Mouse (Mus musculus) heart, embryonic 14.5 days (tissue): ENCODE measurements around the gene Borcs6. TPM values are rescaled to one million over a fixed set of nuclear protein-coding genes. Genes with fewer than 3 reads are reported as not detected.

Source experiments
- ATAC-seq: fragments of 200-750 bp; cut with Nextera tagmentation; 2 replicates; pipeline ENCODE4 v1.8.0; 2017; ENCODE audit warnings: low read depth, moderate TSS enrichment; ENCODE audit not compliant: insufficient number of reproducible peaks, insufficient read depth, low FRiP score
- H3K27ac ChIP-seq, 2 experiments: fragments of 200-500 bp in 1 of 2; fragments of 300-500 bp in 1 of 2; sonication (generic) in 1 of 2; replicated peaks in 1 of 2; 2 replicates each; pipeline ENCODE4 v1.5.1; 2012 to 2014; ENCODE audit warnings: low read depth in 2 of 2, low read length in 2 of 2, control low read depth in 1 of 2, mild to moderate bottlenecking in 1 of 2, mixed read lengths in 1 of 2; ENCODE audit not compliant: control insufficient read depth in 1 of 2, insufficient read depth in 1 of 2
- H3K27me3 ChIP-seq: fragments of 300-500 bp; sonication (generic); 2 replicates; pipeline ENCODE4 v1.6.1; 2014; ENCODE audit warnings: mild to moderate bottlenecking, low read length, control low read depth; ENCODE audit not compliant: control insufficient read depth, insufficient read depth
- H3K36me3 ChIP-seq: fragments of 300-500 bp; sonication (generic); 2 replicates; pipeline ENCODE4 v1.6.1; 2014; ENCODE audit warnings: mild to moderate bottlenecking, control low read depth, low read length, mixed read lengths; ENCODE audit not compliant: control insufficient read depth, insufficient read depth
- H3K4me1 ChIP-seq, 2 experiments: fragments of 200-500 bp in 1 of 2; fragments of 300-500 bp in 1 of 2; sonication (generic) in 1 of 2; 2 replicates each; pipeline ENCODE4 v1.6.1; 2012 to 2014; ENCODE audit warnings: low read length in 2 of 2, control low read depth in 1 of 2, mixed read lengths in 1 of 2; ENCODE audit not compliant: control insufficient read depth in 2 of 2, insufficient read depth in 2 of 2
- H3K4me2 ChIP-seq: fragments of 300-500 bp; sonication (generic); 2 replicates; pipeline ENCODE4 v1.6.1; 2014; ENCODE audit warnings: mild to moderate bottlenecking, low read length
- H3K4me3 ChIP-seq, 2 experiments: fragments of 200-500 bp in 1 of 2; fragments of 300-500 bp in 1 of 2; sonication (generic) in 1 of 2; 2 replicates each; pipeline ENCODE4 v1.5.1; 2012 to 2014; ENCODE audit warnings: low read length in 2 of 2, mild to moderate bottlenecking in 2 of 2, control low read depth in 1 of 2, low read depth in 1 of 2, moderate library complexity in 1 of 2; ENCODE audit not compliant: control insufficient read depth in 1 of 2, insufficient read depth in 1 of 2
- H3K9ac ChIP-seq: fragments of 300-500 bp; sonication (generic); 2 replicates; pipeline ENCODE4 v1.6.1; 2014; ENCODE audit warnings: mild to moderate bottlenecking, low read length
- H3K9me3 ChIP-seq: fragments of 300-500 bp; sonication (generic); 2 replicates; pipeline ENCODE4 v1.6.1; 2016; ENCODE audit warnings: low read length, control low read depth; ENCODE audit not compliant: control insufficient read depth
- WGBS: fragments of 180-500 bp; shearing (Covaris S2); extraction: QIAGEN DNeasy Blood & Tissue Kit; methylation state at CpG from one replicate; pipeline ENCODE4 v1.1.7; 2014; 5-methylcytosine and 5-hydroxymethylcytosine counted together
- polyA plus RNA-seq: library from polyadenylated mRNA; unstranded; fragments of >200 nt; fragmentation: Nextera tagmentation; extraction: Ambion mirVana; gene quantifications from 2 replicates; pipeline ENCODE4 v1.2.1, GENCODE M21; 2014

Gene Borcs6
- polyA plus RNA-seq, 1 experiment from 2014 or later = 14.1 TPM

DNA sequence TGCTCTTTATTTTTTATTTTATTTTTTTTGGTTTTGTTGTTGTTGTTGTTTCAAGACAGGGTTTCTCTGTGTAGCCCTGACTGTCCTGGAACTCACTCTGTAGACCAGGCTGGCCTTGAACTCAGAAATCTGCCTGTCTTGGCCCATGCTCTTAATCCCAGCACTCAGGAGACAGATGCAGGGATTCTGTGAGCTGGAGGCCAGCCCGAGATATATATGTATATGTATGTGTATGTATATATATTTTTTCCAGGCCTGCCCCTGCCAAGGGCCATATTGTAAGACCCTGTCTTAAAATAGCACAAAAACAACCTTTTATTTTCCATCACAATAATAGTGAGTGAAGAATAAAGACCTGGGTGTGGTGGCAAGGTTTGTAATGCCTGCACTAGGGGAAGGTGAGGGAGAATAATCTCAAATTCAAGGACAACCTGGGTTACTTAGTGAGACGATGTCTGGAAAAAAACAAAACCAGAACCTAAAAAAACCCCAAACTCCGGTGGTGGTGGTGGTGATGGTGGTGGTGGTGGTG, 5.9 kb downstream of the Borcs6 start:
- H3K4me2 ChIP-seq = peak overlapping the region; percentile 82

DNA sequence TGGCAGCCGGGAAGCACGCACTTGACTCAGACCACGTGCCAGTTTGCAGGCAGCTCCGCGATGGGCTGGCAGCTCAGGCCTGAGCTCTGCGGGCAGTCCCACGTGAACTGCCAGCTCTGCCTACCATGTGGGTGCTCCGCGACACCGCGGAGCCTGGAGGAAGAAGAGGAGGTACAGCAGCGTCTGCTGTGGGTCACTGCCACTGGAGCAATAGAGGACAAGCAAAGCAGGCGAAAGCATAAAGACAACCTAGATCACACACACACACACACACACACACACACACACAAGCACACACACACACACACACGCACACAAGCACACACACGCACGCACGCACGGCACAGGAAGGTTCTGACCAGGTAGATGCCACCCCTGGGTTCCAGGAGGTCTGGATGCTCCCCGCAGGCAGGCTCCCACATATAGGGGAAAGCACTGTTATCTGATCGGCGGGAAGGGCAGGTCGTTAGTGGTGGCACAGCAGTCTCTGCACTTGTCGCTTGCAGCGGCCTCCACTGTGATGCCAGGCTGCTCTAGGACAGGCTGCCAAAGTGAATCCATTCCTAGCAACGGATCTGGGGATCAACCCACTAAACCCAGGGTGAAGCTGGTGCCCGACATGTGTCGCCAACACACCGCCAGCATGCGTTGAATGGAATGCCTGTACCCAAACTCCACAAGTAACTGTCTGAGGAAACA, 6.8 kb downstream of the Borcs6 start:
- Histone ChIP-seq H3K9ac (peak overlapping the region; percentile 71), H3K4me2 (peak overlapping the region; percentile 82), H3K4me1 (peaks cover 19 to 37% of the 10 kb centered on the region in 2 experiments), H3K9me3 (no peaks in the 10 kb centered on the region), H3K27me3 (no peaks in the 10 kb centered on the region), H3K27ac (peak overlapping the region in 1 of 2 experiments; percentile 80; a peak in 1 of 4 replicates), H3K4me3 (peak overlapping the region; percentile 29 to 39), H3K36me3 (no peaks in the 10 kb centered on the region)
- no peak for ATAC-seq
- 2% methylated on average over 29 of the region's 29 CpGs for WGBS

More for the DNA sequence above, 5.9 kb downstream of the Borcs6 start:
- Histone ChIP-seq H3K4me3 (no peak overlapping the region), H3K4me1 (peaks cover 20 to 38% of the 10 kb centered on the region in 2 experiments), H3K27ac (no peak overlapping the region), H3K9ac (no peak overlapping the region), H3K9me3 (no peaks in the 10 kb centered on the region), H3K36me3 (no peaks in the 10 kb centered on the region), H3K27me3 (no peaks in the 10 kb centered on the region)
- ATAC-seq = no peak
- WGBS = 72% methylated on average over 3 of the region's 3 CpGs

- peak overlapping the region; percentile 82 for H3K4me2 ChIP-seq
- H3K9ac ChIP-seq = peak overlapping the region; percentile 71
- no peaks in the 10 kb centered on the region for H3K36me3 ChIP-seq
- H3K27me3 ChIP-seq = no peaks in the 10 kb centered on the region
- 2% methylated on average over 8 of the region's 8 CpGs for WGBS
- peaks cover 17 to 32% of the 10 kb centered on the region in 2 experiments for H3K4me1 ChIP-seq
- peak overlapping the region in 1 of 2 experiments; percentile 39; a peak in 2 of 4 replicates for H3K4me3 ChIP-seq
- ATAC-seq = no peak
- no peaks in the 10 kb centered on the region for H3K9me3 ChIP-seq
- peak overlapping the region; percentile 80 to 83 for H3K27ac ChIP-seq
Observed at GRCm38 (mm10) chr11:69066956-69067355, 7.4 kb downstream of the Borcs6 start.

DNA sequence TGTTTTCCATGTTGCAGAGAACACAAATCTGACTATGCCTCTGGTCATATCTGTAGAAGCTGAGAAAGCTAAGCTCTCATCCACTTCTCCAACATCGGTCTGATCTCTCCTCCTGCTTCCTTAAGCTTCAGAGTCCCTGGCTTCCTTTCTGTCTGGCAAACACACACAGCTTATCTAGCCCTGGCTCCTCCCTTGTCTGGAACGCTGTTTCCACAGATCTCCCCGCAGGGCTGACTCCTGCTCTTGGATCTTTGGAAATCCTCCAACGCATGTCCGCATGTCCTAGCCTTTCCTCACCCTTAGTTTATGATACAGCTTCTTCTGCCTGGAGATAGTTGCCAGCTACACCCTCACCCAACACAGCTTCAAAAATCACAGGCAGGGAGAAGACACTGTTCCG, 8.1 kb downstream of the Borcs6 start:
- Histone ChIP-seq H3K27ac (peak overlapping the region; percentile 80 to 83), H3K4me1 (peaks cover 17 to 36% of the 10 kb centered on the region in 2 experiments), H3K4me3 (peak overlapping the region in 1 of 2 experiments; percentile 17; a peak in 1 of 4 replicates), H3K27me3 (no peaks in the 10 kb centered on the region), H3K4me2 (peak overlapping the region; percentile 82), H3K9ac (peak overlapping the region; percentile 35), H3K36me3 (no peaks in the 10 kb centered on the region), H3K9me3 (no peaks in the 10 kb centered on the region)
- WGBS = 5% methylated on average over 6 of the region's 6 CpGs
- ATAC-seq = no peak

GRCm38 (mm10) chr11:69070093-69070492, 10.6 kb downstream of the Borcs6 start:
- H3K9me3 ChIP-seq = no peaks in the 10 kb centered on the region
- 1% methylated on average over 13 of the region's 13 CpGs for WGBS
- no peaks in the 10 kb centered on the region for H3K27me3 ChIP-seq
- peaks cover 17 to 32% of the 10 kb centered on the region in 2 experiments for H3K4me1 ChIP-seq
- peak overlapping the region; percentile 74 for H3K4me2 ChIP-seq
- H3K36me3 ChIP-seq = no peaks in the 10 kb centered on the region
- H3K9ac ChIP-seq = peak overlapping the region; percentile 86
- no peak for ATAC-seq
- H3K4me3 ChIP-seq = peak overlapping the region; percentile 58 to 62
- H3K27ac ChIP-seq = peak overlapping the region; percentile 83 to 84

DNA sequence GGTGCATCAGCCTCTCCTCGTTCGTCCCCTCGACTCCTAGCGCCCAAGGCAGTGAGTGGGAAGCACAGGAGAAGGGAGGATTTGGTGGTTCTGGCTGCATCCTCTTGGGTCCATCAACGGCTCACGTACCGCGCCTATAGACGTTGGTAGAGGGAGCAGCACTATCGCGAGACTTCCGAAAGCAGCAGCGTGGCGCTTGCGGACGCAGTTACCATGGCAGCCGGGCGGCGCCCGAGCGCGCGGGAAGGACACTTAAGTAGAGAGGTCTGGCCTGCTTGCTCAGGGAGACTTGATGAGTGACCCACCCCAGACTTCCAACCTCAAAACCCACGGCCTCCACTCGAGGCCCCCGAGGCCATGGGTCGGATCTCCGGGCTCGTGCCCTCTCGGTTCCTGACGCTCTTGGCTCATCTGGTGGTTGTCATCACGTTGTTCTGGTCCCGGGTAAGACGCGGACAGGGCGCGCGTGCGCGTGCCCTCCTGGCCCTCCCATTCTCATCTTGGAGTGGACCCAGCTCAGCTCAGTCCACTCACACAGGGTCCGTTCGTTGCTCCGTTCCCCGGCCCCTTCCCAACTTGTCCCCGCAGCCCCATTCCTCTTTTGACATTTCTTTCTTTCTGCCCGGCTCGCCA, 11.2 kb downstream of the Borcs6 start, which contains the start of gene Tmem107:
Gene Tmem107 (plus strand): TSS at position 217 of the 633 bp plus-strand sequence.
- WGBS = under 1% methylated on average over 47 of the region's 47 CpGs
- peak within 1 kb of the TSS; percentile 86 for H3K9ac ChIP-seq
- peaks cover 17 to 32% of the 10 kb centered on the region in 2 experiments for H3K4me1 ChIP-seq
- H3K27me3 ChIP-seq = no peaks in the 10 kb centered on the region
- peak within 1 kb of the TSS; percentile 58 to 62 for H3K4me3 ChIP-seq
- no peaks in the 10 kb centered on the region for H3K9me3 ChIP-seq
- H3K36me3 ChIP-seq = no peaks in the 10 kb centered on the region
- ATAC-seq = peak; percentile 88
- H3K4me2 ChIP-seq = peak within 1 kb of the TSS; percentile 74
- H3K27ac ChIP-seq = peak within 1 kb of the TSS; percentile 83 to 84

DNA sequence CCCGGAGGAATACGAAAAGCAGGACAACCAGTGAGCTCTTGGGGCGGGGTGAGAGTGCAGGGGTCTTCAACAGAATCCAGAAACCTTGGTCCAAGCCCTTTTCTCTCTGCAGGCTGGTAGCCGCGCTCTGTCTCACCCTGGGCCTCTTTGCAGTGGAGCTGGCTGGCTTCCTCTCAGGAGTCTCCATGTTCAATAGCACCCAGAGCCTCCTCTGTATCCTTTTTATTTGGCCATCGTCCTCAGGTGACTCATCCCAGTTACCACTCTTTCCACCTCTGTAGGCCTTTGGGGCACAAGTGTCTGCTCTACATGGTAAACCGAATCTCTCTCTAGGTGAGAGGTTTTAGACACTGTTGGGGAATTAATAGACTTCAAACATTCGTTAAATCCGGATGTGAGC, 11.7 kb downstream of the Borcs6 start:
- no peak for ATAC-seq
- H3K9ac ChIP-seq = peak overlapping the region; percentile 86
- H3K9me3 ChIP-seq = no peaks in the 10 kb centered on the region
- peaks cover 15 to 32% of the 10 kb centered on the region in 2 experiments for H3K4me1 ChIP-seq
- H3K27ac ChIP-seq = peak overlapping the region; percentile 4 to 84; a peak in 3 of 4 replicates
- H3K4me2 ChIP-seq = peak overlapping the region; percentile 74
- no peaks in the 10 kb centered on the region for H3K36me3 ChIP-seq
- peak overlapping the region; percentile 58 to 62 for H3K4me3 ChIP-seq
- WGBS = 26% methylated on average over 9 of the region's 9 CpGs
- no peaks in the 10 kb centered on the region for H3K27me3 ChIP-seq
